Mouse (Mus musculus): ENCODE measurements around the gene Zfp148.

DNA sequence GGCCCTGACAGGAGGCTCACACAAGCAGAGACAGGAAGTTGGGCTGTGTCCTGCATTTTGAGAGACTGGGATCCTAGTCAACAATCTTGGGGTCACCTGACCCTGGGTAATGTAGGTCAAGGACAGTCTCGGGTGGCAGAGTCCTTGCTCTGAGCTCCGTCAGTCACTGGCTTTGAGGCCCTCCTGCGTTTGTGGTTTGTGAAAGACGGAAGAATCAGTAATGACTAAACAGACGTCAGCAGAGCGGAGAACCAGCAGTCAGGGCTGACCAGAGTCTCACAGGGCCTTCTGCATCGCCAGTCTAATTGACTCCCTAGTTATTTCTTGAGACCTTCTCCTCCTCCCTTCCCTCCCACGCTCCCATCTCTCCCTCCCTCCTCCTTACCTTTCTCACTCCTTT is 150.5 kb downstream of the Zfp148 start:
- TF ChIP-seq CTCF (IDR thresholded peaks at IDR 0.05; ENCODE audit: borderline replicate concordance, insufficient read depth, low read depth, low read length) (no peak), POLR2A (IDR thresholded peaks at IDR 0.05; ENCODE audit: borderline replicate concordance, insufficient read depth, low read length) (no peak)
